Mouse (Mus musculus) urinary bladder, postnatal 10 days (tissue): ENCODE data around the gene Capzb.

Source experiments
- DNase-seq: peaks from one replicate; pipeline ENCODE4 v3.0.0; 2022; ENCODE audit warnings: low spot score

The Capzb gene

GRCm38 (mm10) chr4:139209130-139209840 is 16.6 kb downstream of the Capzb start:
- DNase-seq: no peak

- no peak for DNase-seq
These were observed 19.5 kb downstream of the Capzb start for GRCm38 (mm10) chr4:139211975-139212831.

GRCm38 (mm10) chr4:139213086-139213485 is 20.4 kb downstream of the Capzb start:
- DNase-seq: no peak

GRCm38 (mm10) chr4:139213935-139214371 is 21.3 kb downstream of the Capzb start:
- no peak for DNase-seq

- DNase-seq: no peak
These were observed 23.9 kb downstream of the Capzb start for GRCm38 (mm10) chr4:139216566-139216965.

- DNase-seq: no peak
These were observed 25.8 kb downstream of the Capzb start for GRCm38 (mm10) chr4:139218539-139218938.

GRCm38 (mm10) chr4:139219656-139220055 is 27.0 kb downstream of the Capzb start:
- DNase-seq: no peak

GRCm38 (mm10) chr4:139220978-139221377 is 28.3 kb downstream of the Capzb start:
- DNase-seq: no peak

- no peak for DNase-seq
These were observed 29.1 kb downstream of the Capzb start for GRCm38 (mm10) chr4:139221837-139222236.

GRCm38 (mm10) chr4:139225115-139225514 is 32.4 kb downstream of the Capzb start:
- no peak for DNase-seq

GRCm38 (mm10) chr4:139225944-139226343 is 33.2 kb downstream of the Capzb start:
- no peak for DNase-seq

GRCm38 (mm10) chr4:139226504-139227216 is 34.0 kb downstream of the Capzb start:
- no peak for DNase-seq

- no peak for DNase-seq
These were observed 35.2 kb downstream of the Capzb start for GRCm38 (mm10) chr4:139227923-139228322.

- DNase-seq: no peak
These were observed 36.6 kb downstream of the Capzb start for GRCm38 (mm10) chr4:139229271-139229670.

GRCm38 (mm10) chr4:139230376-139231120 is 37.8 kb downstream of the Capzb start:
- DNase-seq: no peak

- no peak for DNase-seq
These were observed 38.5 kb downstream of the Capzb start for GRCm38 (mm10) chr4:139231163-139231562.

- no peak for DNase-seq
These were observed 39.9 kb downstream of the Capzb start for GRCm38 (mm10) chr4:139232479-139233145.

GRCm38 (mm10) chr4:139233146-139233495 is 40.4 kb downstream of the Capzb start:
- DNase-seq: no peak

- no peak for DNase-seq
These were observed 41.1 kb downstream of the Capzb start for GRCm38 (mm10) chr4:139233755-139234254.

- DNase-seq: no peak
These were observed 41.6 kb downstream of the Capzb start for GRCm38 (mm10) chr4:139234261-139234660.

GRCm38 (mm10) chr4:139235556-139235955 is 42.9 kb downstream of the Capzb start:
- DNase-seq: no peak
